Comparison of ENCODE assay signal across 11 mouse cellular contexts in genomic region chr2:170147170-170147569, GRCm38 (mm10). TPM values are rescaled to one million over a fixed set of nuclear protein-coding genes. Genes with fewer than 3 reads are reported as not detected.
DNase-seq lines count a peak whose midpoint lies in the region; ATAC-seq lines count a peak whose summit lies in the region.
"Had no signal": no experiment of that assay in that cellular context is flagged by ENCODE, and none has a peak within 500 bp of the region (broad histone marks: within the 10 kb centered on the region; RNA-seq: fewer than 3 reads in every experiment).

No protein-coding gene starts in this region.

- no peaks in the 10 kb centered on the region for H3K9me3 ChIP-seq in erythroblast, embryonic 14.5 days (ENCODE audit: control insufficient read depth, low read length)
- H3K9me3 ChIP-seq in kidney, embryonic 16.5 days (ENCODE audit: low read length) = no peaks in the 10 kb centered on the region
- no peaks in the 10 kb centered on the region for H3K9me3 ChIP-seq in embryonic facial prominence, embryonic 14.5 days (ENCODE audit: control insufficient read depth, low read length)
- no peaks in the 10 kb centered on the region for H3K9me3 ChIP-seq in liver, embryonic 15.5 days (replicated peaks)
- H3K9me3 ChIP-seq in forebrain, embryonic 14.5 days (replicated peaks; ENCODE audit: control insufficient read depth, low read length) = no peaks in the 10 kb centered on the region
- H3K9me3 ChIP-seq in forebrain, embryonic 12.5 days = no peaks in the 10 kb centered on the region
- H3K9me3 ChIP-seq: midbrain, embryonic 10.5 days had no signal

- H3K4me3 ChIP-seq in erythroblast, embryonic 14.5 days (replicated peaks) = peak overlapping the region; percentile 76
- H3K4me3 ChIP-seq in kidney, embryonic 16.5 days (ENCODE audit: low read length) = no peak overlapping the region
- no peak overlapping the region for H3K4me3 ChIP-seq in embryonic facial prominence, embryonic 14.5 days (ENCODE audit: low read depth, low read length)
- H3K4me3 ChIP-seq in liver, embryonic 15.5 days (replicated peaks) = peak overlapping the region; percentile 57
- H3K4me3 ChIP-seq in forebrain, embryonic 14.5 days (ENCODE audit: low read depth, low read length) = no peak overlapping the region
- no peak overlapping the region for H3K4me3 ChIP-seq in forebrain, embryonic 12.5 days (replicated peaks)
- H3K4me3 ChIP-seq: midbrain, embryonic 10.5 days had no signal

- WGBS in kidney, embryonic 16.5 days = 64% methylated on average over 4 of the region's 4 CpGs
- WGBS in embryonic facial prominence, embryonic 14.5 days = 55% methylated on average over 4 of the region's 4 CpGs
- 44% methylated on average over 4 of the region's 4 CpGs for WGBS in liver, embryonic 15.5 days (ENCODE audit: insufficient replicate concordance)
- 84% methylated on average over 4 of the region's 4 CpGs for WGBS in forebrain, embryonic 14.5 days
- WGBS in forebrain, embryonic 12.5 days = 85% methylated on average over 4 of the region's 4 CpGs

- H3K36me3 ChIP-seq in erythroblast, embryonic 14.5 days (ENCODE audit: control insufficient read depth) = peaks cover 76% of the 10 kb centered on the region
- no peaks in the 10 kb centered on the region for H3K36me3 ChIP-seq in kidney, embryonic 16.5 days (ENCODE audit: insufficient read depth, low read length)
- no peaks in the 10 kb centered on the region for H3K36me3 ChIP-seq in embryonic facial prominence, embryonic 14.5 days (ENCODE audit: control insufficient read depth, insufficient read depth, low read length)
- H3K36me3 ChIP-seq in liver, embryonic 15.5 days (replicated peaks) = peaks cover 24% of the 10 kb centered on the region
- H3K36me3 ChIP-seq in forebrain, embryonic 14.5 days (ENCODE audit: control insufficient read depth, insufficient read depth, low read length) = no peaks in the 10 kb centered on the region
- no peaks in the 10 kb centered on the region for H3K36me3 ChIP-seq in forebrain, embryonic 12.5 days (replicated peaks)
- H3K36me3 ChIP-seq: midbrain, embryonic 10.5 days had no signal

- peak overlapping the region; percentile 26; the same call in 1 of the 2 replicates for H3K4me2 ChIP-seq in kidney, embryonic 16.5 days (replicated peaks; ENCODE audit: low read depth, low read length)
- peak overlapping the region; percentile 1; the same call in 1 of the 2 replicates for H3K4me2 ChIP-seq in embryonic facial prominence, embryonic 14.5 days (ENCODE audit: low read depth, low read length)
- peak overlapping the region; percentile 63 for H3K4me2 ChIP-seq in liver, embryonic 15.5 days
- H3K4me2 ChIP-seq in forebrain, embryonic 14.5 days (ENCODE audit: low read length) = no peak overlapping the region
- no peak overlapping the region for H3K4me2 ChIP-seq in forebrain, embryonic 12.5 days

- peaks cover 80% of the 10 kb centered on the region for H3K4me1 ChIP-seq in erythroblast, embryonic 14.5 days (ENCODE audit: control insufficient read depth)
- H3K4me1 ChIP-seq in kidney, embryonic 16.5 days (ENCODE audit: insufficient read depth, low read length) = peaks cover 14% of the 10 kb centered on the region; the same call in 1 of the 2 replicates
- H3K4me1 ChIP-seq in embryonic facial prominence, embryonic 14.5 days (ENCODE audit: control insufficient read depth, insufficient read depth, low read length) = peaks cover 4% of the 10 kb centered on the region
- H3K4me1 ChIP-seq in liver, embryonic 15.5 days (replicated peaks) = peaks cover 73% of the 10 kb centered on the region
- H3K4me1 ChIP-seq in forebrain, embryonic 14.5 days (ENCODE audit: control insufficient read depth, insufficient read depth, low read length) = no peaks in the 10 kb centered on the region
- H3K4me1 ChIP-seq in forebrain, embryonic 12.5 days = no peaks in the 10 kb centered on the region

- ATAC-seq in erythroblast, adult 5-6 weeks (replicated peaks; ENCODE audit: low FRiP score, poor library complexity, severe bottlenecking) = no peak
- no peak for ATAC-seq in kidney, embryonic 16.5 days (ENCODE audit: low FRiP score, low TSS enrichment)
- no peak for ATAC-seq in embryonic facial prominence, embryonic 14.5 days (ENCODE audit: low read depth)
- ATAC-seq in liver, embryonic 15.5 days (ENCODE audit: insufficient read depth) = no peak
- no peak for ATAC-seq in forebrain, embryonic 14.5 days
- ATAC-seq in forebrain, embryonic 12.5 days (ENCODE audit: low FRiP score) = no peak

- H3K27ac ChIP-seq in kidney, embryonic 16.5 days (ENCODE audit: low read length) = peak overlapping the region; percentile 73
- H3K27ac ChIP-seq in embryonic facial prominence, embryonic 14.5 days (replicated peaks; ENCODE audit: low read depth, low read length) = no peak overlapping the region; the same call in 1 of the 2 replicates
- peak overlapping the region; percentile 95 for H3K27ac ChIP-seq in liver, embryonic 15.5 days (replicated peaks)
- no peak overlapping the region for H3K27ac ChIP-seq in forebrain, embryonic 14.5 days (ENCODE audit: low read depth, low read length)
- no peak overlapping the region for H3K27ac ChIP-seq in forebrain, embryonic 12.5 days
- H3K27ac ChIP-seq: midbrain, embryonic 10.5 days had no signal

- DNase-seq in kidney, adult 11 months = no peak
- no peak for DNase-seq in embryonic facial prominence, embryonic 14.5 days (ENCODE audit: low spot score)
- DNase-seq in forebrain, embryonic 14.5 days (ENCODE audit: low spot score) = no peak
- DNase-seq: layer of hippocampus, adult 9-11 months; left cerebral cortex, postnatal 4 days had no signal

- no peaks in the 10 kb centered on the region for H3K27me3 ChIP-seq in erythroblast, embryonic 14.5 days (ENCODE audit: control insufficient read depth)
- H3K27me3 ChIP-seq in kidney, embryonic 16.5 days (ENCODE audit: insufficient read depth, low read length) = no peaks in the 10 kb centered on the region
- no peaks in the 10 kb centered on the region for H3K27me3 ChIP-seq in embryonic facial prominence, embryonic 14.5 days (replicated peaks; ENCODE audit: control insufficient read depth, insufficient read depth, low read length)
- H3K27me3 ChIP-seq in liver, embryonic 15.5 days = no peaks in the 10 kb centered on the region
- H3K27me3 ChIP-seq in forebrain, embryonic 14.5 days (replicated peaks; ENCODE audit: control insufficient read depth, insufficient read depth, low read length) = no peaks in the 10 kb centered on the region
- H3K27me3 ChIP-seq in forebrain, embryonic 12.5 days = no peaks in the 10 kb centered on the region

- H3K9ac ChIP-seq in kidney, embryonic 16.5 days (replicated peaks; ENCODE audit: low read length) = no peak overlapping the region
- no peak overlapping the region for H3K9ac ChIP-seq in embryonic facial prominence, embryonic 14.5 days (ENCODE audit: low read depth, low read length)
- peak overlapping the region; percentile 43 for H3K9ac ChIP-seq in liver, embryonic 15.5 days
- H3K9ac ChIP-seq in forebrain, embryonic 14.5 days (ENCODE audit: low read length) = no peak overlapping the region
- no peak overlapping the region for H3K9ac ChIP-seq in forebrain, embryonic 12.5 days

RNA-seq across cellular contexts. Expression of gene Zfp217, which starts 0.7 kb away (rescaled TPM):
- polyA plus RNA-seq in erythroblast, embryonic 14.5 days (2012) = 1.2 and 1.5 TPM in 2 replicates
- total RNA-seq in erythroblast, adult 5-6 weeks (2015; ENCODE audit: low replicate concordance) = 75.7 and 92.6 TPM in 2 replicates
- 169 and 180 TPM in 2 replicates for total RNA-seq in erythroblast, adult 5-6 weeks (2017; ENCODE audit: low replicate concordance)
- polyA plus RNA-seq in kidney, embryonic 16.5 days (2015; fragmentation: Nextera tagmentation; extraction: Ambion mirVana) = 4.4 and 5.1 TPM in 2 replicates
- polyA plus RNA-seq in embryonic facial prominence, embryonic 14.5 days (2014; fragmentation: Nextera tagmentation; extraction: Ambion mirVana) = 3.6 and 3.9 TPM in 2 replicates
- 3.4 and 4.7 TPM in 2 replicates for polyA plus RNA-seq in liver, embryonic 15.5 days (2015; fragmentation: Nextera tagmentation; extraction: Ambion mirVana)
- polyA plus RNA-seq in forebrain, embryonic 14.5 days (2014; fragmentation: Nextera tagmentation; extraction: Ambion mirVana) = 1.7 and 1.8 TPM in 2 replicates
- 3.6 and 4.5 TPM in 2 replicates for polyA plus RNA-seq in forebrain, embryonic 12.5 days (2016; fragmentation: Nextera tagmentation; extraction: Ambion mirVana)

Comparison
In these comparisons a context has a peak if more than half of its experiments do, and no peak if none do; other contexts are left out.
1. H3K4me3 ChIP-seq: peak in erythroblast, embryonic 14.5 days (single experiment) and liver, embryonic 15.5 days (single experiment); none in kidney, embryonic 16.5 days (single experiment), embryonic facial prominence, embryonic 14.5 days (single experiment), forebrain, embryonic 14.5 days (single experiment) and forebrain, embryonic 12.5 days (single experiment).
2. H3K27ac ChIP-seq: peak in kidney, embryonic 16.5 days (single experiment) and liver, embryonic 15.5 days (single experiment); none in embryonic facial prominence, embryonic 14.5 days (single experiment), forebrain, embryonic 14.5 days (single experiment) and forebrain, embryonic 12.5 days (single experiment).
3. H3K4me2 ChIP-seq: peak in kidney, embryonic 16.5 days (single experiment), embryonic facial prominence, embryonic 14.5 days (single experiment) and liver, embryonic 15.5 days (single experiment); none in forebrain, embryonic 14.5 days (single experiment) and forebrain, embryonic 12.5 days (single experiment).